Mouse (Mus musculus): ENCODE results near the gene Hist3h2a. TPM values are rescaled to one million over a fixed set of nuclear protein-coding genes. Genes with fewer than 3 reads are reported as not detected.
A peak's percentile ranks its signal among the peaks of the same experiment; 100 is the strongest.
"Not testable (repeated sequence)": the region's sequence is repeated elsewhere in the genome, so short reads cannot be mapped to it uniquely, and the experiment has no call there.

Hist3h2a gene
- polyA plus RNA-seq, 1 experiment from 2014 or later = 57.8 TPM

- 83% methylated on average over 5 of the region's 5 CpGs for WGBS
- H3K4me2 ChIP-seq = no peak overlapping the region
- peak; percentile 84 for DNase-seq (ENCODE audit: low spot score, missing footprints)
- H3K4me3 ChIP-seq (ENCODE audit: low read depth, low read length) = no peak overlapping the region
- ATAC-seq (ENCODE audit: low FRiP score) = no peak
- H3K36me3 ChIP-seq (ENCODE audit: control insufficient read depth, insufficient read depth, low read length) = no peaks in the 10 kb centered on the region
- peaks cover 22% of the 10 kb centered on the region for H3K4me1 ChIP-seq (ENCODE audit: control insufficient read depth, insufficient read depth, low read length)
- H3K27ac ChIP-seq (ENCODE audit: low read depth, low read length) = no peak overlapping the region
- no peaks in the 10 kb centered on the region for H3K27me3 ChIP-seq (ENCODE audit: control insufficient read depth, insufficient read depth, low read length)
- H3K9ac ChIP-seq (ENCODE audit: low read length) = no peak overlapping the region
- H3K9me3 ChIP-seq (ENCODE audit: control insufficient read depth, low read length) = no peaks in the 10 kb centered on the region
Measured at GRCm38 (mm10) chr11:58951210-58951609, 3.3 kb upstream of the Hist3h2a start.

DNA sequence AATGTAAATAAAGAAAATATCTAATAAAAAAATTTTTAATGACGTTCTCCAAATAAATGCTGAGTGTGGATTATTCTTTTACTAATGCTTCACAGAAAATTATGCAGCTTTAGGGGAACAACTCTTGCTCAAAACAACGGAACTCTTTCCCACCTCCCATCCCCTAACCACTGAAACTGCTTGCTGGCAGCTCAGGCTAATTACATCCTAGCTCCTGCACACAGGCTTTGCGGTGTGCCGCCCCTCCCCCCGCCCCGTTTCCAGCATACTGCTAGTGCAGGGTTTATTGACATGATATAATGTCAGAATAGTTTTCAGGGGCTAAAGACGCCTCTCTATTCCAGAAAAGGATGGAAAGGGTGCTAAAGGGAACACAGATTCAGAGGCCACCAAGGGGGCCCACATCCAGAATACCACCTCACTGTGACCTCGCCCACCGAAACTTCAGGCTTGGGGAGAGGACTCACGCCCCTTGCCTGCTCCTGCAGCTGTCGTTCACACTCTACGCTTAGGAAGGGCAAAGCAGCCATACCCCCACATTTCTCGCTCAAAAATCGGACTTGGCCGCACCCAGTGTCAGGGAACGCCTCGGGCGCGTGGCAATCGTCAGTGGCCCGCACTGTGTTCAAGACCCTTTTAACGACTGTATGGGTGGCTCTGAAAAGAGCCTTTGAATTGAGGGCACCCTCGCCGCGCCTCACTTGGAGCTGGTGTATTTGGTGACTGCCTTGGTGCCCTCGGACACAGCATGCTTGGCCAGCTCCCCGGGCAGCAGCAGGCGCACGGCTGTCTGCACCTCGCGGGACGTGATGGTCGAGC, 925 bp upstream of the Hist3h2a start:
- Histone ChIP-seq H3K4me1 (ENCODE audit: control insufficient read depth, insufficient read depth, low read length) (peaks cover 33% of the 10 kb centered on the region), H3K4me3 (ENCODE audit: low read depth, low read length) (peak overlapping the region; percentile 88), H3K36me3 (ENCODE audit: control insufficient read depth, insufficient read depth, low read length) (no peaks in the 10 kb centered on the region), H3K9me3 (ENCODE audit: control insufficient read depth, low read length) (no peaks in the 10 kb centered on the region), H3K4me2 (peak overlapping the region; percentile 95), H3K27me3 (ENCODE audit: control insufficient read depth, insufficient read depth, low read length) (peaks cover 10% of the 10 kb centered on the region; the same call in 1 of the 2 replicates), H3K27ac (ENCODE audit: low read depth, low read length) (peak overlapping the region; percentile 95), H3K9ac (ENCODE audit: low read length) (peak overlapping the region; percentile 98)
- peak; percentile 12 for ATAC-seq (ENCODE audit: low FRiP score)
- DNase-seq (ENCODE audit: low spot score, missing footprints) = peak; percentile 96
- WGBS = under 1% methylated on average over 33 of the region's 33 CpGs

- Histone ChIP-seq H3K9ac (ENCODE audit: low read length) (peak overlapping the region; percentile 98), H3K4me2 (peak overlapping the region; percentile 95), H3K27me3 (ENCODE audit: control insufficient read depth, insufficient read depth, low read length) (peaks cover 11% of the 10 kb centered on the region; the same call in 1 of the 2 replicates), H3K4me3 (ENCODE audit: low read depth, low read length) (peak overlapping the region; percentile 88), H3K27ac (ENCODE audit: low read depth, low read length) (peak overlapping the region; percentile 95), H3K4me1 (ENCODE audit: control insufficient read depth, insufficient read depth, low read length) (peaks cover 33% of the 10 kb centered on the region)
- H3K9me3 ChIP-seq (ENCODE audit: control insufficient read depth, low read length); H3K36me3 ChIP-seq (ENCODE audit: control insufficient read depth, insufficient read depth, low read length); DNase-seq (ENCODE audit: low spot score, missing footprints): not testable (repeated sequence)
- 0% methylated on average over 17 of the region's 17 CpGs for WGBS
- peak; percentile 36; the same call in 1 of the 2 replicates for ATAC-seq (ENCODE audit: low FRiP score)
Measured at GRCm38 (mm10) chr11:58954170-58954419, 390 bp upstream of the Hist3h2a start.

DNA sequence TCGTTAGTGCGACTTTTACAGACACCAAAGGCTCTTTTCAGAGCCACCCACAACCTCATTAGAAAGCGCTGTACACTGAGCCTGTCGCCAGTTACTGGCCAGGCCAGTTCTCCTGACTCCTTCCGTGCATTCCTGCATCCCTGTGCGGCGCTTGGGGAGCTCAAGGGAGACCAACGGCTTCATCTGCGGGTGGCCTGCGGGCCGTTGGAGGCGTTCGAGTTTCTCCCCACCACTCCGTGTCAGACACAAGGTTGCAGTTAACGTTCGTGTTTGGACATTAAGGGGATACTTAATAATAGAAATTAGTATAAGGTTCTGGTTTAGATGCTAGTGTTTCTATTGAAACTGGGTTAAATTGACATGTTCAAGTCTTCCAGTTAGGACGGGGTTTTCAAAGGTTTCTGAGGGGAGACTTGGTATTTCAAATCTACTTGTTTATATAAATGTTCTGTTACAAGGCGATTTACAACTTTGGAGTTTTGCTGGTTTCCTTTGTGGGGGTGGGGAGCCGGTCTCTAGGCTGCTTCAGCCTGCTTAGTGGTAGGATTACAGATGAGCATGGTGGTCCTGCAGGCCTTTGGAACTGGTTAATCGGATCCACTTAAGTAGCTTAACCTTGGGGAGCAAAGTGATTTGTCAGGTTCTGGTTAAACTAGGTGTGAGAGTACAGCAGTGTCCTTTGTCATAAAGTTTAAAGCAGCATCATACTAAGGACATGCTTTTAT, 820 bp downstream of the Hist3h2a start:
- H3K4me2 ChIP-seq = peak overlapping the region; percentile 84
- no peaks in the 10 kb centered on the region for H3K9me3 ChIP-seq (ENCODE audit: control insufficient read depth, low read length)
- peaks cover 11% of the 10 kb centered on the region; the same call in 1 of the 2 replicates for H3K27me3 ChIP-seq (ENCODE audit: control insufficient read depth, insufficient read depth, low read length)
- WGBS = 0% methylated on average over 20 of the region's 20 CpGs
- H3K36me3 ChIP-seq (ENCODE audit: control insufficient read depth, insufficient read depth, low read length) = no peaks in the 10 kb centered on the region
- H3K4me1 ChIP-seq (ENCODE audit: control insufficient read depth, insufficient read depth, low read length) = peaks cover 35% of the 10 kb centered on the region
- ATAC-seq (ENCODE audit: low FRiP score) (no peak), DNase-seq (ENCODE audit: low spot score, missing footprints) (peak; percentile 98)
- H3K9ac ChIP-seq (ENCODE audit: low read length) = peak overlapping the region; percentile 98
- H3K4me3 ChIP-seq (ENCODE audit: low read depth, low read length) = peak overlapping the region; percentile 88
- H3K27ac ChIP-seq (ENCODE audit: low read depth, low read length) = peak overlapping the region; percentile 95

DNA sequence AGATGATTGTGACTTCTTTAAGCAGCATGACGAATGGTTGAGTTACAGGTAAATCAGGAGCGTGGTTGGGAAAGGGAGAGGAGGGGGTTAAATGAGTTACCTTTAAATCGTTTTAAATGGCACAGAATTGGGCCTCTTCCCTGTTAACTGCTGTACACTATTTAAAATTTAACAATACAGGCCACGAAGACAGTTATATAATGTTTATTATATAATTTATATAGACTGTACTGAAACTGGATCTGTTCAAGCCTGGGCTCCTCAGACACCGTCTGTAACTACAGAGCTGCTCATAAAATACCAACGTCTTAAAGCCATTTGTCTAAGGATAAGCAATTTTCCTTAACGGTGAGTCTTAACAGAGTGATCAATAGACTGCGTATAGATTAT, 1.4 kb downstream of the Hist3h2a start:
- Histone ChIP-seq H3K9me3 (ENCODE audit: control insufficient read depth, low read length) (no peaks in the 10 kb centered on the region), H3K9ac (ENCODE audit: low read length) (peak overlapping the region; percentile 98), H3K4me1 (ENCODE audit: control insufficient read depth, insufficient read depth, low read length) (peaks cover 32% of the 10 kb centered on the region), H3K4me2 (peak overlapping the region; percentile 84), H3K36me3 (ENCODE audit: control insufficient read depth, insufficient read depth, low read length) (no peaks in the 10 kb centered on the region), H3K27me3 (ENCODE audit: control insufficient read depth, insufficient read depth, low read length) (peaks cover 11% of the 10 kb centered on the region; the same call in 1 of the 2 replicates), H3K4me3 (ENCODE audit: low read depth, low read length) (peak overlapping the region; percentile 88), H3K27ac (ENCODE audit: low read depth, low read length) (no peak overlapping the region)
- DNase-seq (ENCODE audit: low spot score, missing footprints) (peak; percentile 88), ATAC-seq (ENCODE audit: low FRiP score) (no peak)
- 35% methylated on average over 8 of the region's 8 CpGs for WGBS

DNA sequence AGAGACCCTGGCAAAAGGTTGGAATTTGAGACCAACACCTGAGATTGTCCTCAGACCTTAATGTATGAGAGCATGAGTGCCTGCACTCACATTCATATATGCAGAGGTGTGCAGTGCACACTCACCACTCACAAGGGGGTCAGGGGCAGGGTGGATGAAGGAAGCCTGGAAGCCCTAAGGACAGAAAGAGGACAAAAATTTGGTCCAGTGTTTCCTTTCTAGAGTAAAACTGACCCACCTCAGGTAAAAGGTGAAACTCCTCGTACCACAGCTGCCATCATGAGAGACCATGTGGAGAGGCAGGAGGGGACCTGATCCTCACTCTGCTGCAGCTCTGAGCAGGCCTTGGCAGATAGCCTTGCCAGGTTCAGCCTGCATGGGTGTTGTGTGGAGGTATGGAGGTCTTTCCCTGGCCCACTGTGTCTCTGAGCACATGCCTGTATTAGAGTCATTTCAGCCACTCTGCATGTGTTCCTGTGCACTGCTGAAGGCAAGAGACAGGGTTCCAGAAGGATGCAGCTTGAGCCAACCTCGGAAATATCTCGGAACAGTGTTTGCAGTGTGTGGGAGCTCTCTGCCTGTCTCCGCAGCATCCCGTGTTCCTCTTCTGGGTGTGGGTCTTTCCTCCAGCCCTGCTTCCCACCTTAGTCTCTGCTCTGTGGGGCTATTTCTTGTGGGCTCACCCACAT, 2.9 kb downstream of the Hist3h2a start:
- peak overlapping the region; percentile 30 for H3K9ac ChIP-seq (ENCODE audit: low read length)
- no peaks in the 10 kb centered on the region for H3K36me3 ChIP-seq (ENCODE audit: control insufficient read depth, insufficient read depth, low read length)
- H3K4me3 ChIP-seq (ENCODE audit: low read depth, low read length) = 0 out of 2 replicates have a peak overlapping the region, but pooled peaks have one; percentile 88
- H3K9me3 ChIP-seq (ENCODE audit: control insufficient read depth, low read length) = no peaks in the 10 kb centered on the region
- peak overlapping the region; percentile 84 for H3K4me2 ChIP-seq
- ATAC-seq (ENCODE audit: low FRiP score) = no peak
- H3K27me3 ChIP-seq (ENCODE audit: control insufficient read depth, insufficient read depth, low read length) = peaks cover 17% of the 10 kb centered on the region; the same call in 1 of the 2 replicates
- H3K4me1 ChIP-seq (ENCODE audit: control insufficient read depth, insufficient read depth, low read length) = peaks cover 31% of the 10 kb centered on the region
- DNase-seq (ENCODE audit: low spot score, missing footprints) = peak; percentile 80
- H3K27ac ChIP-seq (ENCODE audit: low read depth, low read length) = no peak overlapping the region
- WGBS = 94% methylated on average over 5 of the region's 5 CpGs

DNA sequence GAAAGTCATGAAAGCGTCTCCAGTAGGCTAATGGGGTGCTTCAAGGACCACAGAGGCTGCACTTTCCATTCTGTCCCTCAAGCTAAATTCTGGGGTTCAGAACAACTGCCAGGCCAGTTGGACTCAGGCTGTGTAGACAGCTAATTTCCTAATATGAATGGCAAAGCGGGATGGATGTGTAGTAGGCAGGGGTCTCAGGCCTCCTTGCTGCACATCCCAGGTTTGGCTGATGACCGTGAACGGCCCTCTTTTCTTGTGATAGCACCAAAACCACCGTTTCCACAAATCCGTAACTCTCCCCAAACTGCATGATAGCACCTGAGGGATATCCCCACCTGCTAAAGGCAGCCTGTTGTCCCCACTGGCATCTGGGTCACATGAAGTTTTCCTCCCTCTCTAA, 4.1 kb downstream of the Hist3h2a start:
- peak; percentile 80 for DNase-seq (ENCODE audit: low spot score, missing footprints)
- Histone ChIP-seq H3K9ac (ENCODE audit: low read length) (no peak overlapping the region), H3K36me3 (ENCODE audit: control insufficient read depth, insufficient read depth, low read length) (no peaks in the 10 kb centered on the region), H3K4me2 (no peak overlapping the region), H3K4me3 (ENCODE audit: low read depth, low read length) (no peak overlapping the region), H3K9me3 (ENCODE audit: control insufficient read depth, low read length) (no peaks in the 10 kb centered on the region), H3K27ac (ENCODE audit: low read depth, low read length) (no peak overlapping the region), H3K4me1 (ENCODE audit: control insufficient read depth, insufficient read depth, low read length) (peaks cover 30% of the 10 kb centered on the region), H3K27me3 (ENCODE audit: control insufficient read depth, insufficient read depth, low read length) (peaks cover 17% of the 10 kb centered on the region; the same call in 1 of the 2 replicates)
- 86% methylated on average over 6 of the region's 6 CpGs for WGBS
- ATAC-seq (ENCODE audit: low FRiP score) = no peak

DNA sequence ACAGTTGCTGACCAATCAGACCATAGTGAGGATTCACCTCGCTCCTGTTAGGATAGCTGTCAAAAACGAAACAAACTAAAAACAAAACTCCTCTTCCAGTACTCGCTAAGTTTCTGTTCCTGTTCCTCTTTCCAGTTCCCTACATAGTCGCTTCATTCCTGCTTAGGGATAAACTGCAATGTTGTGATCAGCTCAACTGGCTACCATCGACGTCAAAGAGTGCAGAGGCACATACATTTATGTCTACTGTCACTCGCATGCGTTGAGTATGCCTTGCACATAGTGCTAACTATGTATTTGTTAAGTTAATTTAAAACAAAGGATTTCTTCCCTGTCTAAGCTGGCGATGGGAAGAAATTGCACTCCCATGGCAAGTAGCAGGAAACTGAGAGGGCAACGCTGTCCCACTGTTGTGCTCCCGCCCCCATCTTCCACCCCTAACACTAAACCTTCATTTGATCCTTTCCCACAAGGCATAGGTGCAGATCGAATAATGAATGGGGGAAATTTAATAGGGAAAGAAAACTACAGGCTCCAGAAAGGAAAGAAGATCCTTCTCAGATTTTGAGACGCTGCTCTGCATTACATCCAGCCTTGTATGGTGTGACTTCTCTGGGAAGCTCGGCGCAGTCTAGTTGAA, 4.8 kb downstream of the Hist3h2a start:
- Histone ChIP-seq H3K27me3 (ENCODE audit: control insufficient read depth, insufficient read depth, low read length) (peaks cover 17% of the 10 kb centered on the region; the same call in 1 of the 2 replicates), H3K4me2 (peak overlapping the region; percentile 72), H3K4me3 (ENCODE audit: low read depth, low read length) (peak overlapping the region; percentile 39), H3K9me3 (ENCODE audit: control insufficient read depth, low read length) (no peaks in the 10 kb centered on the region), H3K27ac (ENCODE audit: low read depth, low read length) (peak overlapping the region; percentile 20; the same call in 1 of the 2 replicates), H3K36me3 (ENCODE audit: control insufficient read depth, insufficient read depth, low read length) (no peaks in the 10 kb centered on the region), H3K4me1 (ENCODE audit: control insufficient read depth, insufficient read depth, low read length) (peaks cover 27% of the 10 kb centered on the region), H3K9ac (ENCODE audit: low read length) (peak overlapping the region; percentile 47)
- DNase-seq (ENCODE audit: low spot score, missing footprints) (peak; percentile 84), ATAC-seq (ENCODE audit: low FRiP score) (no peak)
- WGBS = 43% methylated on average over 15 of the region's 15 CpGs

Measured in midbrain, embryonic 11.5 days (tissue).